Mouse (Mus musculus) cerebellum, adult 11-12 months (tissue): ENCODE measurements around the gene A530064D06Rik.
"Not testable (repeated sequence)": the region's sequence is repeated elsewhere in the genome, so short reads cannot be mapped to it uniquely, and the experiment has no call there.

Source experiments
- DNase-seq: peaks from one replicate; pipeline ENCODE4 v3.0.0; 2022

The A530064D06Rik gene

GRCm38 (mm10) chr17:48167103-48167502 lies at the start of gene A530064D06Rik:
Gene A530064D06Rik (minus strand): TSS chr17:48167275.
- not testable (repeated sequence) for DNase-seq

DNA sequence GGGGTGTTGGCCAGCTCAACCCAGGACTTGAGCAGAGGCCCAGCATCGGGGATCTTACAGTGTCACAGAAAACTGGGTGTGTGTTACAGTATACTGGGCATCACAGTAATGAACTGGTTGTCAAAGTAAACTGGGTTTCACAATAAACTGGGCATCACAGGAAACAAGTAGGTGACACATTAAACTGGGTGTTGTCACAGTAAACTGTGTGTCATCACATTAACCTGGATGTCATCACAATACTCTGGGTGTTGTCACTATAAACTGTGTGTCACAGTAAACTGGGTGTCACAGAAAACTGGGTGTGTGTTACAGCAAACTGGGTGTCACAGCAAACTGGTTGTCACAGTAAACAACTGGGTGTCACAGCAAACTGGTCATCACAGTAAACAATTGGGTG lies 48.4 kb upstream of the A530064D06Rik start:
- no peak for DNase-seq

DNA sequence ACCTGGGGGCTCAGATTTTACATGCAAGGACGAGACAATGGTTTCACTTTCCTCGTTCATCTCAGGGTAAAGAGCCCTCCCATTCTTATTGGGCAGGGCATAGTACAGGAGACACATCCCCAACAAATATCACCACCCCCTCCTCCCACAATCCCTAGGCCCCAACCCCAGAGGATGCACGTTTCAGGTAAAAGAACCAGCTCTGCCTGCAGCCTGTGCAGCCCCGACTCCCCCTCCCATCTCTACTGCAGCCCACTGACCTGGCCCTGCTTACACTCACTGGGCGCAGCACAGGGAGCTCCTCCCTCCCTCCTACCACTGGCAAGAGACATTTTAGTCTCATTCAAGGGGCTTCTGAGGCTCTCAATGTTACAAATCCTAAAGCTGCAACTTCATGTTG lies 46.4 kb upstream of the A530064D06Rik start:
- no peak for DNase-seq

DNA sequence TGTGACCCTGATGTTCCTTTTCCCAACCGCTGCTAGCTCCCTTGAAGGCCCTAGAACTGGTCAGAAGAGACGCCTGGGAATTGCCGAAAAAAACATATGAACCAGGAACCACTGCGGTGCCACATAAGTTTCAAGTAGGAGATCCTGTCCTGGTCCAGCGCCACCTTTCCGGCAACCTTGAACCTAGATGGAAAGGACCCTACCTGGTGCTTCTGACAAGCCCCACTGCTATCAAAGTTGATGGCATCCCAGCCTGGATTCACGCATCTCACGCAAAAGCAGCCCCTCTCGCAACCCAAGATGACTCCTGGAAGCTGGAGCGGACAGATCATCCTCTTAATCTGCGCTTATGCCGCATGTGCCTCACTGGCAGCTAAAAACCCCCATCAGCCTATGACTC lies 45.5 kb upstream of the A530064D06Rik start:
- DNase-seq, result no peak

- no peak for DNase-seq
These were observed 36.0 kb upstream of the A530064D06Rik start for GRCm38 (mm10) chr17:48203086-48203485.

DNA sequence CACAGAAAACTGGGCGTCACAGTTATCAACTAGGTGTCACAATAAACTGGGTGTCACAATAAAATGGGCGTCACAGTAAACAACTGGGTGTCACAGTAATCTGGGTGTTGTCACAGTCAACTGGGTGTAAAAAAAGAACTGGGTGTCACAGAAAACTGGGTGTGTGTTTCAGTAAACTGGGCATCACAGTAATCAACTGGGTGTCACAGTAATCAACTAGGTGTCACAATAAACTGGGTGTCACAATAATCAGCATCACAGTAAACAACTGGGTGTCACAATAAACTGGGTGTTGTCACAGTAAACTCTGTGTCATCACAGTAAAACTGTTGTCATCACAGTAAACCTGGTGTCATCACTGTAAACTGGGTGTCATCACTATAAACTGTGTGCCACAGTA lies 25.3 kb upstream of the A530064D06Rik start:
- no peak for DNase-seq

DNA sequence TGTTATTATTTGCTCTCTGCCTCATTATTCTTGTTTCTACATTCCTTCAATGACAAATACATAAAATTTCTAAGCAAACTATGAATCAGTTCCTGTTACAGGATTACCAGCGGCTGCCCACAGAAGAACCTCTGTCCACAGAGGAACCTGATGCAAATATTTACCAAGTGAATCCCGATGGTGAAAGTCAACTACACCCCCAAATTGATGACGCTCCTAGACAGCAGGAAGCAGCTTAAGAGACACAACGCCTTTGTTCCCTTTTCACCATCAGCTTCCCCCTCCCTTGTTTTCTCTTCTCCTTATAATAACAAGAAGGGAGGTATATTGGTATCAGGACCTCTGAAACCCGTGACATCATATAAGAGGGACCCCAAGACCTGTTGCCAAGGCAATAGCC lies 18.2 kb upstream of the A530064D06Rik start:
- DNase-seq, result no peak

DNA sequence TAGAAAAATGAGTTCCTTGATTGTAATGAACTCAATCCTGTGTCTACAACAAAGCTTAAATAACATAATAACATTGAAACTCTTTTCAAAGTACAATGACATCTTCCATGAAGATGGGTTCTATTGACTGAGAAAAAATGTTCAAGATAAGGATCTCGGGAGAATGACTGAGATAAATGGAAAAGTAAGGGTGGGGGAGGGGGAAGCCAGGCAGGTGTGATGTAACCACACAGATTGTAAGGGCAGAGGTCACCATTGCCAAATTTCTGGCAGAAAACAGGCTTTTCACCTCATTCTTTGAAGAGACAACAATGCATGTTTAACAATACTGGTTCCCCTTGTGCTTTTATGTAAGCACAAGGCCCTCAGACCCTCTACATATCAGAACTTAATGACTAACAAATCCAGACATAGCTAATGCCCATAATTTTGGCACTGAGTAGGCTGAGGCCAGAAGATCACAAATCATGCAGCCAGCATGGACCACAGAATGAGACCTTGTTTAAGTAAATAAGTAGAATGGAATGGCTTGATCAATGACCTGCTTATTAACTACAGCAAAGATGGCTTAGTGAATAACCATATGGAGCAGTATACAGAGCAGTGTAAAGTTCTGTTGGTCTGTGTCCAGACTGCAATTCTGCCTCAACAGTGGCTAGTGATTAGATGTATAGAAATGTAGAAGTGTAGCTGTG lies 9.5 kb downstream of the A530064D06Rik start:
- no peak for DNase-seq

DNA sequence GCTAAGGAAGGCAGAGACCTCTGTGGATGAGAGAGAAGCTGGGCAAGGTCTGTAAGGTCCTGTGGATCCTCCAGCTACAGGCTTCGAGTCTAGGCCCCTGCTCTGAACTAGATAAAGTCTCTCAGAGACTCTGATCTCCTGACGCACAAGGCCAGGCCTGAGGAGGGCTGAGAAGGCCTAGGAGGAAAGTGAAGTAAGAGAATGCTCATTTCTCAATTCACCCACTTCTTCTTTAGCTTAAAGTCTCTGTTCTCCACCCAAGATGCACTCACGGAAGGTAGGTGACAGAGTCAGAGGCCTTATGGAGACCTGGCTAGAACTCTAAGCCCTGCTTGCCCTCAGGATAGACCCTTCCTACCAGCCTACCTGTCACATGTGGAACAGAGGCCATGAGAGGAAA lies 21.0 kb downstream of the A530064D06Rik start, which contains the start of gene 9830107B12Rik:
TSS of gene 9830107B12Rik (minus strand) at position 149 of the 400 bp plus-strand sequence.
- no peak for DNase-seq

GRCm38 (mm10) chr17:48132810-48133209 lies 34.3 kb downstream of the A530064D06Rik start:
- DNase-seq, result no peak

DNA sequence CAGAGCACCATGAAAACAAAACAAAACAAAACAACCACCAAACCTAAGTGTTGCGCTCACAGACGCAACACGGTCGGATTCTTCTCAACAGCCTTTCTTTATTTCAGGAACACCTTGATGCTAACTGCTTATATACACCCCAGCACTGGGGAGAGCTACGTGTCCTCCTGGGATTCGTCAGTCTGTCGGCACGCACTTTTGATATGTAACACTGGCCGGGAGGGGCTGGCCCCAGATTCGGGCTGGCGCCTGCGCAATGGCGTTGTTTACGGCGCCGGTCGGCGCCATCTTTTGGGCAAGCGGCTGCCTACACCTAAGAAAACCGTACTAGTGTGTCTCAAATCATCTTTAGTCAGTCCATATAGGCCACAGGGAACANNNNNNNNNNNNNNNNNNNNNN lies 46.6 kb downstream of the A530064D06Rik start:
- DNase-seq, result no peak

DNA sequence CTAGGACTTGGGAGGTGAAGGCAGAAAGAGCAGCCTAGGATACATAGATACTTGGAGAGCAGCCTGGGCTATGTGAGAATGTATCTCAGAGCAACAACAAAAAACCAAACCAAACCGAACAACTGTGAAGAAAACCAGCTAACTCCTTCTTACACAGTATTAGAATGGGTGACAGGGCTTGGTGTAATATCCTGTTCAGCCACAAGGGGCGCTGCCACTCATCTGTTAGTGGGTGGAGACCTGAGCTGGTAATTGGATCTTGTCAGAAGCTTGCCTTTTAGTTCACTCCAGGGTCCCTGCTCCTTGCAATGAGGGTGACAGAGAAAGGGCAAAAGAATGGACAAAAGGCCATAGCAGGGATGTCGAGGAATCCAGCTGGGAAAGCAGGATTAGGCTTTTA lies 47.4 kb downstream of the A530064D06Rik start:
- peak; percentile 12 for DNase-seq

GRCm38 (mm10) chr17:48118570-48118969 lies 48.5 kb downstream of the A530064D06Rik start:
- DNase-seq, result no peak

DNA sequence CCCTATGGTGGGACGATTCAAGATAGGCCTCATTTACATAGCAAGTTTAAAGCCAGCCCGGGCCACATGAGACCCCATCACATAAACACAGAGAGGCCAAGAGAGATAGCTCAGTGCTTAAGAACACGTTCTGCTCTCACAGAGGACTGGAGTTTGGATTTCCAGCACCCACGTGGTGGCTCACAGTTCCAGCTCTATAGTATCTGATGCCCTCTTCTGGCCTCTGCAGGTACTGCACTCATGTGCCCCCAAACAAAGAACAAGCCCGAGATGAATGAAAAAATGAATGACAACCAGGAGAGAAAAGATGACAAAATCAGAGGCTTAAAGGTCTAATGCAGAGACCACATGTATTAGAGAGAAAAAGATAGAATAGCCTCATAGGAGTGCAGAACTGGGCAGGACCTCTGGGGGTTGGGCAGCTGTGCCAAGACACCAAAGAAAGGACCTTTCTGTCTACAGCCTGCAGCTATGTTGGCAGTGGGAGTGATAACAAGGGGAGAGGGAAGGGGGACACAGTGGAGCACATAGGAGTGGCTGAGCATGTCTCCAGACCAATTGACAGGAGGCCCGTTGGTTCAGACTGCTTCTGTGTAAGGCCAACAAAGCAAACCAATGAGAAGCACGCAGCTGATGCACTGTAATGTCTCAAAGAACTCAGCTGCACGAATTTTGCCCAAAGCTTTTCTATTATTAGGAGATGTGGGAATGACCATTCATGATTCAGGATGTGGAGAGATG lies 56.4 kb downstream of the A530064D06Rik start:
- no peak for DNase-seq

GRCm38 (mm10) chr17:48108520-48108919 lies 58.6 kb downstream of the A530064D06Rik start:
- DNase-seq, result no peak

GRCm38 (mm10) chr17:48107862-48108261 lies 59.2 kb downstream of the A530064D06Rik start:
- no peak for DNase-seq

DNA sequence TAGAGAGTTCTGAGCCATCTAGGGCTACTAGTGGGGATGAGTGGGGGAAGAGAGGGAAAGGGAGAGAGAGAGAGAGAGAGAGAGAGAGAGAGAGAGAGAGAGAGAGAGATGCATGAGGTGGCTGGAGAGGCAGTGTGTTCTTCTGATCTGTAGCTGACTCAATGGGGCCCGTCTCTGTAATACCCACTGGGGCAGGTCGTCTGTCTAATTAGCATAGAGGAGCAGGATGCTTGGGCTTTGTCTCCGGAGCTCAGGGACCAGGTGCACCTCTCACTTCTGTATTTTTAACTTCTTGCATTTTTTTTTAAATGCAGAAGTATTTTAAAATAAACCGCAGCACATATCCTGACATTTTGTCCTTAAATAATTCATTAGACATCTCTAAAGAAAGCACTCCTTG lies 59.7 kb downstream of the A530064D06Rik start:
- DNase-seq, result no peak

DNA sequence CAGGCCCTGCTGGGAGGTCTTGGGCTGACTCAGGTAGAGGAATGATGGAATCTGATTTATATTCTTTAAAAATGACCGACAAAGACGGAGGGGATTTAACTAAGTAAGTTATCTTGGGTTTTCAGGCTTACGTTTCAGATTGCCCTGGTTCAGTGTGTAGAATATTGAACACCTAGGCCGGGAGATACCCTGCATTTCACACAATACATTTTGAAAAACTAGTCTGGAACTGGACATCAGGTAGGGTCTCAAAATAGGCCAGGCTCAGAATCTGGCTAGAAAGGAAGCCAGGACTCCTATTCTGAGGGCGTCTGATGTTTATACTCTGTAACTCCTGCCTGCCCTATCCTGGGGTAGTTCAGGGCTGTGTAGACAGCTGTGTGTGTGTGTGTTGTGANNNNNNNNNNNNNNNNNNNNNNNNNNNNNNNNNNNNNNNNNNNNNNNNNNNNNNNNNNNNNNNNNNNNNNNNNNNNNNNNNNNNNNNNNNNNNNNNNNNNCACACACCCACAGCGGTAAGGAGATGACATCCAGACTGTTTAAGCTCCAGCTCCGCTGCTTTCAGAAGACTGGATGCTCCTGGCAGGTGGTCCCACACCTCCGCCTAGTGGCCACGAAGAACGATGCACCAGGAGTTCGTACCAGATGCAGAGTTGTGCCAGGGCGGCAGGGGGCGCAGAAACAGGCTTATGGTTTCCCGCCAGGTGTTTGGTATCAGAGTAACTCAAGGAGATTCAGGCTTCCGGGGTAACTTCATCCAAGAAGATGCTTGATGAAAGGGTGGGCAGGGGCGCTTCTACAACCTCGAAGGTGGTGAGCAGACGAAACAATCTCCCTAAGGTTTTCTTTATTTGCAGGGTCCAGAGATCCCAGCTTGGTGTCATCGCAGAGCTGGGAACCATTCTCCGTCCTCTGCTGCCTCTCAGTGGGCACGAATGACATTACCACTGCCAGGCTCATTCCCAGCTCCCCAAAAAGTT lies 66.3 kb downstream of the A530064D06Rik start:
- DNase-seq, result peak; percentile 54

DNA sequence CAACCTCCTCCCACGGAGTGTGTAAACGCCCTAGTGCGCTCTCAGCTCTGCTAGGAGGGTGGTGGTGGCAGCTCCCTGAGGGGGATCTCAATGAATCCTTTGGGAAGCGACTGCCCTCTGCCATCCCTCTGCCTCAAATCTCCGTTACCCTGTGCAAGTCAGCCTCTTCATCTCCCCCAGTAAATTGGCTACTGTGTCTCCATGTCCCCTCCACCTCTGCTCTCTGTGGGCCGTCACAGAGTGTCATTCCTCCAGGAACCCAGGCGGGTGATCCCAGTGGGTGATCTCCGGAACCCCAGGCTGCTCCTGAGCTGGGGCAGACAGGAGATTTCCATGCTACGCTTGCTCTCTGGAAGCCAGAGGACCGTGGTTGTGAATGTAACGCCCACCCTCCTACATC lies 67.8 kb downstream of the A530064D06Rik start:
- no peak for DNase-seq
